Mouse (Mus musculus) limb, embryonic 13.5 days (tissue): ENCODE measurements around the gene Tspan15. TPM values are rescaled to one million over a fixed set of nuclear protein-coding genes. Genes with fewer than 3 reads are reported as not detected.

Experiments
- ATAC-seq: fragments of 200-750 bp; cut with Nextera tagmentation; 2 replicates; pipeline ENCODE4 v1.8.0; 2017; ENCODE audit warnings: low read depth, moderate number of reproducible peaks, moderate TSS enrichment; ENCODE audit not compliant: low FRiP score
- H3K27ac ChIP-seq: fragments of 300-500 bp; sonication (generic); 2 replicates; pipeline ENCODE4 v1.5.1; 2015; ENCODE audit warnings: inconsistent platforms, mild to moderate bottlenecking, moderate library complexity
- H3K27me3 ChIP-seq: fragments of 300-500 bp; sonication (generic); 2 replicates; pipeline ENCODE4 v1.6.1; 2015; ENCODE audit warnings: mild to moderate bottlenecking, inconsistent platforms
- H3K36me3 ChIP-seq: fragments of 300-500 bp; sonication (generic); 2 replicates; pipeline ENCODE4 v1.6.1; 2015; ENCODE audit warnings: inconsistent platforms, mild to moderate bottlenecking, moderate library complexity
- H3K4me1 ChIP-seq: fragments of 300-500 bp; sonication (generic); 2 replicates; pipeline ENCODE4 v1.6.1; 2015; ENCODE audit warnings: inconsistent platforms
- H3K4me2 ChIP-seq: fragments of 300-500 bp; sonication (generic); replicated peaks from 2 replicates; pipeline ENCODE4 v1.6.1; 2015; ENCODE audit warnings: inconsistent platforms, mild to moderate bottlenecking, moderate library complexity
- H3K4me3 ChIP-seq: fragments of 300-500 bp; sonication (generic); 2 replicates; pipeline ENCODE4 v1.5.1; 2015; ENCODE audit warnings: moderate library complexity, mild to moderate bottlenecking, inconsistent platforms
- H3K9ac ChIP-seq: fragments of 300-500 bp; sonication (generic); 2 replicates; pipeline ENCODE4 v1.6.1; 2015; ENCODE audit warnings: mild to moderate bottlenecking, inconsistent platforms
- H3K9me3 ChIP-seq: fragments of 300-500 bp; sonication (generic); 2 replicates; pipeline ENCODE4 v1.6.1; 2016; ENCODE audit warnings: inconsistent platforms
- WGBS: fragments of 180-500 bp; shearing (Covaris S2); methylation state at CpG from one replicate; pipeline ENCODE4 v1.1.7; 2015; 5-methylcytosine and 5-hydroxymethylcytosine counted together
- polyA plus RNA-seq: library from polyadenylated mRNA; unstranded; fragments of >200 nt; fragmentation: Nextera tagmentation; extraction: Ambion mirVana; gene quantifications from 2 replicates; pipeline ENCODE4 v1.2.1, GENCODE M21; 2015

The Tspan15 gene
- polyA plus RNA-seq, 1 experiment from 2014 or later: 15.6 TPM

DNA sequence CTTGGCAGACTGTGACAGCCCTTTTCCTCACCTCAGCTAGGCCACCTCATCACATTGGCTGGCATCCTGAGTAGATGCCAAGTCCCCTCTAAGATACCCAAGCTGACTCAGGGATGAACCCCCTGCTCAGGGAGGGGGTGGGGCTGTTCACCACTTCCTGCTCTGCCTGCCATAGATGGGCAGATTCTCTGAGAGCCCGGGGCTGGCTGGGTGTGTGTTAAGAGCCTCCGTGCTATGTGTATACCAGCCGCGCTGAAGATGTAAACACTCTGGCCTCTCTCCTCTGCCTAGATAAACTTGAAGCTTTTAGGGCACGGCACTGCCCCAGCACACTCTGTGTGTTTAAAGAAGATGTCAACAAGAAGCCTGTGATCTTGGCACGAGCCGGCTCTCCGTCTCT lies 16.8 kb upstream of the Tspan15 start:
- no peak for ATAC-seq
- Histone ChIP-seq H3K4me2 (no peak overlapping the region), H3K27me3 (no peaks in the 10 kb centered on the region), H3K4me1 (no peaks in the 10 kb centered on the region), H3K27ac (no peak overlapping the region), H3K4me3 (no peak overlapping the region), H3K9me3 (no peaks in the 10 kb centered on the region), H3K36me3 (no peaks in the 10 kb centered on the region), H3K9ac (no peak overlapping the region)
- 22% methylated on average over 8 of the region's 8 CpGs for WGBS

DNA sequence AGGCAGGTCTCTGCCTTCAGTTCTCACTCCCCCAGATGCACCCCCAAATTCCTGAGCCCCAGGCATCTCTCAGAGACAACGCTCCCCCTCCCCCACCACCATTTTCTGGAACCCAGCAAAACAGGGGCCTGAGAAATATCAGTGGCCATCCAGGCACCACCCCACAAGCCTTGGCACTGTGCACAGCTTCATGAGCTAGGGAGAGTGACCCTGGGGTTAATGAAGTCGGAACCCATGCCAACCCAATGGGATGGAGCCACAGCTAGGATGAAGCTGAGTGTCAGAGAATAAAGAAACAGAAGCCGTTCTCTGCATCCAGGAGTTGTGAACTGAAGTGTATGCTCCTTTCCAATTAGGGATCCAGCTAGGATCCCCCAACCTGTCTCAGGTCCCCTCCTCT lies 16.1 kb upstream of the Tspan15 start:
- 72% methylated on average over 3 of the region's 3 CpGs for WGBS
- Histone ChIP-seq H3K9ac (no peak overlapping the region), H3K9me3 (no peaks in the 10 kb centered on the region), H3K36me3 (no peaks in the 10 kb centered on the region), H3K27me3 (no peaks in the 10 kb centered on the region), H3K4me1 (no peaks in the 10 kb centered on the region), H3K27ac (no peak overlapping the region), H3K4me3 (no peak overlapping the region), H3K4me2 (no peak overlapping the region)
- ATAC-seq: no peak

- 89% methylated on average over 9 of the region's 9 CpGs for WGBS
These were observed 13.0 kb upstream of the Tspan15 start for GRCm38 (mm10) chr10:62244067-62244466.

GRCm38 (mm10) chr10:62242896-62243295 lies 11.8 kb upstream of the Tspan15 start:
- WGBS: 46% methylated on average over 13 of the region's 13 CpGs
- H3K9me3 ChIP-seq: no peaks in the 10 kb centered on the region
- H3K27me3 ChIP-seq: no peaks in the 10 kb centered on the region
- no peaks in the 10 kb centered on the region for H3K36me3 ChIP-seq
- H3K4me2 ChIP-seq: no peak overlapping the region
- no peak for ATAC-seq
- H3K4me1 ChIP-seq: no peaks in the 10 kb centered on the region
- H3K4me3 ChIP-seq: no peak overlapping the region
- H3K9ac ChIP-seq: no peak overlapping the region
- H3K27ac ChIP-seq: no peak overlapping the region

More at GRCm38 (mm10) chr10:62244067-62244466, 13.0 kb upstream of the Tspan15 start:
- Histone ChIP-seq H3K4me1 (no peaks in the 10 kb centered on the region), H3K4me3 (no peak overlapping the region), H3K9me3 (no peaks in the 10 kb centered on the region), H3K4me2 (no peak overlapping the region), H3K9ac (no peak overlapping the region), H3K36me3 (no peaks in the 10 kb centered on the region), H3K27me3 (no peaks in the 10 kb centered on the region), H3K27ac (no peak overlapping the region)
- ATAC-seq: no peak

- H3K27me3 ChIP-seq: no peaks in the 10 kb centered on the region
- no peak overlapping the region for H3K27ac ChIP-seq
- no peak for ATAC-seq
- 71% methylated on average over 10 of the region's 10 CpGs for WGBS
- no peak overlapping the region for H3K4me2 ChIP-seq
- no peak overlapping the region for H3K9ac ChIP-seq
- H3K36me3 ChIP-seq: no peaks in the 10 kb centered on the region
- H3K9me3 ChIP-seq: no peaks in the 10 kb centered on the region
- H3K4me3 ChIP-seq: no peak overlapping the region
- no peaks in the 10 kb centered on the region for H3K4me1 ChIP-seq
These were observed 11.3 kb upstream of the Tspan15 start for GRCm38 (mm10) chr10:62242358-62242757.

DNA sequence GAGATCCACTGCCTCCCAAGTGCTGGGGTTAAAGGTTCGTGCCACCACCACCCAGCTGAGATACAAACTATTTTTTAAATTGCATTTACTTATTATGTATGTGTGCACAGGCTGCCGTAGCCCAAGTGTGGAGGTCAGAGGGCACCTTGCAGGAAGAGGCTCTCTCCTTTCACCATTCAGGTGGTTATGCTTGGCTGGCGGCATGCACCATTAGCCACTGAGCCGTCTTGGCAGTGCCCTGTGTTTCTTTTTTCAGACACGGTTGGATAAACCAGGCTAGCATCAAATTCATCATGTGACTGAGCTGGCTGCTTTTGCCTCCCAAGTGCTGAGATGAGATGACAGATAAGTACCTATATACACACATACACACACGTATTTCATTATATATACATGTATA lies 8.2 kb upstream of the Tspan15 start:
- no peak overlapping the region for H3K4me2 ChIP-seq
- H3K4me3 ChIP-seq: no peak overlapping the region
- H3K27me3 ChIP-seq: no peaks in the 10 kb centered on the region
- no peaks in the 10 kb centered on the region for H3K4me1 ChIP-seq
- H3K9me3 ChIP-seq: no peaks in the 10 kb centered on the region
- H3K27ac ChIP-seq: no peak overlapping the region
- no peak overlapping the region for H3K9ac ChIP-seq
- ATAC-seq: no peak
- no peaks in the 10 kb centered on the region for H3K36me3 ChIP-seq
- WGBS: 68% methylated on average over 6 of the region's 6 CpGs

DNA sequence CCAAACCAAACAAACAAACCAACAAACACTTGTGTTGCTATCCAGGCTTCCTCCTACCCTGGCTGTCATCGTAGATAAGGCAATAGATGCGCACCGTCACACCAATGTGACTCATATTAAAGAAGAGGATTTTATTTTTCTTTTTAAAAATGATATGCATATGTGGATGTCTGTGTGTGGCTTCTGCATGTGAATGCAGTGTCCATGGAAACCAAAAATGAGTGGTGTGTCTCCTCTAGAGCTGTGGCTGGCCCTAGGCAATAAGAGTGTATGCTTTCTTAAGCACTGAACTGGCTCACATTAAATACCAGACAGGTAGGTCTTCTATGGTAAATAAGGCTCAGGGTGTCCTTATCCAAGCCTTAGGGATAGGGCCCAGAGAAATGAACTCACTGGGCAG lies 7.6 kb upstream of the Tspan15 start:
- 92% methylated on average over 3 of the region's 3 CpGs for WGBS
- Histone ChIP-seq H3K4me1 (no peaks in the 10 kb centered on the region), H3K4me2 (no peak overlapping the region), H3K27me3 (no peaks in the 10 kb centered on the region), H3K9me3 (no peaks in the 10 kb centered on the region), H3K27ac (no peak overlapping the region), H3K9ac (no peak overlapping the region), H3K36me3 (no peaks in the 10 kb centered on the region), H3K4me3 (no peak overlapping the region)
- ATAC-seq: no peak

DNA sequence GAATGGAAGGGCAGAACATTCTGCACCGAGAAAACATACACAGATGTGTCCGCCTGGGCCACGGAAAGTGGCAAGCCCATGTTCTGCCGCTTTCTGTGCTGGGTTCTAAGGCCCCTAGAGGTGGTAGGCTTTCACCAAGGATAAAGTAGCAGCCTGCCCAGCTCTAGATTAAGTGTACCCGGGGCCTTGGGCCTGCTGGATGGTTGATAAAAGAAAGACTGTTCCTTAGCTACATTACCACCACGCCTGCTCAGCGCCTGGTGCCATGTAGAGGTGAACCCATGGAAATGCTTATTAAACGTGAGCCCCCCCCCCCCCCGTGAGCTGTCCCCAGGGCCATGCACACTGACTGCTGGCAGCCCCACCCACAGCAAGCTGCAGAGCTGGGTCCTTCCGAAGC lies 6.2 kb upstream of the Tspan15 start:
- Histone ChIP-seq H3K36me3 (no peaks in the 10 kb centered on the region), H3K4me3 (no peak overlapping the region), H3K4me1 (no peaks in the 10 kb centered on the region), H3K4me2 (no peak overlapping the region), H3K9ac (no peak overlapping the region), H3K27ac (no peak overlapping the region), H3K27me3 (no peaks in the 10 kb centered on the region), H3K9me3 (no peaks in the 10 kb centered on the region)
- ATAC-seq: no peak
- WGBS: 79% methylated on average over 10 of the region's 10 CpGs

GRCm38 (mm10) chr10:62236165-62236564 lies 5.1 kb upstream of the Tspan15 start:
- no peak for ATAC-seq
- H3K4me2 ChIP-seq: no peak overlapping the region
- no peak overlapping the region for H3K27ac ChIP-seq
- H3K9ac ChIP-seq: no peak overlapping the region
- H3K36me3 ChIP-seq: no peaks in the 10 kb centered on the region
- H3K4me3 ChIP-seq: no peak overlapping the region
- H3K27me3 ChIP-seq: no peaks in the 10 kb centered on the region
- H3K9me3 ChIP-seq: no peaks in the 10 kb centered on the region
- H3K4me1 ChIP-seq: no peaks in the 10 kb centered on the region; the same call in 1 of the 2 replicates
- 88% methylated on average over 6 of the region's 6 CpGs for WGBS

- Histone ChIP-seq H3K9ac (no peak overlapping the region), H3K27me3 (no peaks in the 10 kb centered on the region), H3K27ac (no peak overlapping the region), H3K4me2 (peak overlapping the region; percentile 93), H3K4me1 (peaks cover 6% of the 10 kb centered on the region), H3K36me3 (no peaks in the 10 kb centered on the region), H3K4me3 (no peak overlapping the region), H3K9me3 (no peaks in the 10 kb centered on the region)
- no peak for ATAC-seq
- WGBS: 71% methylated on average over 3 of the region's 3 CpGs
These were observed 760 bp upstream of the Tspan15 start for GRCm38 (mm10) chr10:62231811-62232210.

DNA sequence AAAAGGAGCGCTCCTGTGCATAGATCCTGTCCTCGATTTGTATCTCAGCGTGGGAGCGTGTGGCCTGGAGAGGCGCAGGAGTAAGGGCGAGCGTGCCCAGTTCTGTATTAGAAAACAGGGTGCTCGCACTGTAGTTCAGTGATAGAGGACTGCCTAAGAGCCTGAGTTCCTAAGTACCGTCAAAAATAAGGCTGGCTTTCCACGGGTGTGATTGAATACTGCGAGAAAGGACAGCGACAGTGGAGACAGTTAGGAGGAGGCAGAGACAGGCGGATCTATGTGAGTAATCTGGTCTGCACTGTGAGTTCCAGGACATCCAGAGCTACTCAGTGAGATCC lies 313 bp upstream of the Tspan15 start:
- Histone ChIP-seq H3K27me3 (no peaks in the 10 kb centered on the region), H3K9ac (no peak overlapping the region), H3K36me3 (no peaks in the 10 kb centered on the region), H3K4me1 (peaks cover 6% of the 10 kb centered on the region), H3K9me3 (no peaks in the 10 kb centered on the region), H3K27ac (no peak overlapping the region), H3K4me2 (peak overlapping the region; percentile 93), H3K4me3 (peak overlapping the region; percentile 62)
- WGBS: 4% methylated on average over 13 of the region's 13 CpGs
- peak; percentile 45; the same call in 1 of the 2 replicates for ATAC-seq

- Histone ChIP-seq H3K4me3 (no peak overlapping the region), H3K9ac (no peak overlapping the region), H3K4me1 (peaks cover 6% of the 10 kb centered on the region), H3K27me3 (no peaks in the 10 kb centered on the region), H3K4me2 (no peak overlapping the region), H3K36me3 (no peaks in the 10 kb centered on the region), H3K9me3 (no peaks in the 10 kb centered on the region), H3K27ac (no peak overlapping the region)
- no peak for ATAC-seq
- 57% methylated on average over 6 of the region's 6 CpGs for WGBS
These were observed 2.9 kb downstream of the Tspan15 start for GRCm38 (mm10) chr10:62228126-62228525.

DNA sequence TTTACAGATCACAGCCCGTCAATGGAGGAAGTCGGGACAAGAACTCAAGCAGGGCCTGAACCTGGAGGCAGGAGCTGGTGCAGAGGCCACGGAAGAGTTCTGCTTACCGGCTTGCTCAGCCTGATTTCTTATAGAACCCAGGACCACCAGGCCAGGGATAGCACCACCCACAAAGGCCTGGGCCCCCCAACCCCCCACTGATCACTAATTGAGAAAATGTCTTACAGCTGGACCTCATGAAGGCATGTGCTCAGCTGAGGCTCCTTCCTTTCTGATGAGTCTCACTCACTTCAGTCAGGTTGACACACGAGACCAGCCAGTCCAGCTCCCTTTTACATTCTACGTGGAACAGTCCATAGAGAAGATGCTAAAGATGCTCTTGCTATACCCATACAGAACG lies 5.2 kb downstream of the Tspan15 start:
- Histone ChIP-seq H3K4me1 (peaks cover 6% of the 10 kb centered on the region; the same call in 1 of the 2 replicates), H3K9me3 (no peaks in the 10 kb centered on the region), H3K9ac (no peak overlapping the region), H3K4me3 (no peak overlapping the region), H3K27me3 (no peaks in the 10 kb centered on the region), H3K4me2 (no peak overlapping the region), H3K27ac (no peak overlapping the region), H3K36me3 (no peaks in the 10 kb centered on the region)
- 59% methylated on average over 7 of the region's 7 CpGs for WGBS
- ATAC-seq: no peak
